8 mouse cellular contexts compared by ENCODE assay signal in the genomic region with DNA sequence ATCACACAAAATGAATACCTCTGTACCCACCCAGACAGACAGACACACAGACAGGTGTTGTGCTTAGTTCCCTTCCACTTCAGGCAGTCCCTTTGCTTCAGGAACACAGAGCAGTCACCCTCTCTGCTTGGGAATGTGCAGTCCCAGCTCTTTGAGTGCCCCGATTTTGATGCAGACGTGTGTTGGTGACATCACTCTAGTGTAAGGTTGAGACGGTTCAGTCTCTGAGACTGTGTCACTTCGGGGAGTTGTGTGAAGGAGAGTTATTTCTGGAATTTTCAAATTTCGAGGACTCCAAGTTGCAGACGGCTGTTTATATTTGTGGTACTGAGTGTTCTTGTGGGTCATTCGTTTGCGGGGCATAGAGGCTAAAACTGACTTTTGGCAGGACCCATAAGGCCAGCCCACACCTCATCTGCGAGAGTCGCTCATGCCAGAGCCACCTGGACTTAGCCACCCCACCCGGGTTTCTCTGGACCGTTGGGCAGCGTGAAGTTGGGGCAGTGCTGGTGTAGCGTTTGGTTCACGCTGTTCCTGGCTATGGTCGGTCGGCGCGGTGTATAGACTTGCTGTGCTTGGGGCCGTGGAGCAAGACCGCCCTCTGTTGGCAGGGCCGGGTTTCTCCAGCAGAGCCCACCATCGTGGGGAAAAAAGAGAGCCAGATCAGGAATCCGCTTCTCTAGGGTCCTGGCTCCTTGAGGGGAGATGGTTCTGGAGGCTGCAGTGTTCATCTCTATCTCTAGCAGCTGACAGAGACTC. TPM values are rescaled to one million over a fixed set of nuclear protein-coding genes. Genes with fewer than 3 reads are reported as not detected.
DNase-seq lines count a peak whose midpoint lies in the region; ATAC-seq and TF ChIP-seq lines count a peak whose summit lies in the region.

No protein-coding gene starts in this region.

- no peaks in the 10 kb centered on the region; the same call in 1 of the 2 replicates for H3K27me3 ChIP-seq in intestine, postnatal 0 days (replicated peaks; ENCODE audit: control insufficient read depth, insufficient read depth, low read length)
- H3K27me3 ChIP-seq in limb, embryonic 12.5 days = peaks cover 18% of the 10 kb centered on the region
- H3K27me3 ChIP-seq in midbrain, embryonic 16.5 days (ENCODE audit: control insufficient read depth, insufficient read depth, low read depth, low read length) = no peaks in the 10 kb centered on the region; the same call in none of the 2 replicates

- H3K36me3 ChIP-seq in intestine, postnatal 0 days (ENCODE audit: control insufficient read depth, insufficient read depth) = no peaks in the 10 kb centered on the region
- H3K36me3 ChIP-seq in limb, embryonic 12.5 days = no peaks in the 10 kb centered on the region
- H3K36me3 ChIP-seq in midbrain, embryonic 16.5 days (ENCODE audit: control insufficient read depth, insufficient read depth, low read length) = no peaks in the 10 kb centered on the region

- peak overlapping the region; percentile 46 for H3K4me2 ChIP-seq in intestine, postnatal 0 days (replicated peaks; ENCODE audit: low read depth)
- peak overlapping the region; percentile 45 for H3K4me2 ChIP-seq in limb, embryonic 12.5 days
- no peak overlapping the region for H3K4me2 ChIP-seq in midbrain, embryonic 16.5 days (ENCODE audit: low read length)

- peak; percentile 70 for DNase-seq in layer of hippocampus, adult 11-12 months (ENCODE audit: low spot score)
- no peak for DNase-seq in layer of hippocampus, adult 9-10 months (ENCODE audit: low spot score)
- peak; percentile 84 for DNase-seq in embryo, embryonic 9.5 days (ENCODE audit: extremely low spot score)
- peak; percentile 96 for DNase-seq in heart, adult 11 months
- DNase-seq in spleen, adult 18-20 months = peak; percentile 56 to 77

- no peak overlapping the region for H3K27ac ChIP-seq in intestine, postnatal 0 days (ENCODE audit: low read depth, low read length)
- no peak overlapping the region for H3K27ac ChIP-seq in limb, embryonic 12.5 days
- H3K27ac ChIP-seq in midbrain, embryonic 16.5 days (ENCODE audit: low read length) = no peak overlapping the region

- no peak overlapping the region for H3K9ac ChIP-seq in intestine, postnatal 0 days (ENCODE audit: low read depth, low read length)
- no peak overlapping the region for H3K9ac ChIP-seq in limb, embryonic 12.5 days (replicated peaks)
- no peak overlapping the region for H3K9ac ChIP-seq in midbrain, embryonic 16.5 days (ENCODE audit: low read depth, low read length)

- H3K4me1 ChIP-seq in intestine, postnatal 0 days (replicated peaks; ENCODE audit: control insufficient read depth, insufficient read depth, low read length) = 0 out of 2 replicates have a peak, but pooled peaks cover 2% of the 10 kb centered on the region
- H3K4me1 ChIP-seq in limb, embryonic 12.5 days (replicated peaks) = no peaks in the 10 kb centered on the region
- H3K4me1 ChIP-seq in midbrain, embryonic 16.5 days (ENCODE audit: control insufficient read depth, insufficient read depth, low read length) = no peaks in the 10 kb centered on the region

- no peaks in the 10 kb centered on the region for H3K9me3 ChIP-seq in intestine, postnatal 0 days (ENCODE audit: control insufficient read depth)
- H3K9me3 ChIP-seq in limb, embryonic 12.5 days = no peaks in the 10 kb centered on the region
- no peaks in the 10 kb centered on the region for H3K9me3 ChIP-seq in midbrain, embryonic 16.5 days (replicated peaks; ENCODE audit: control insufficient read depth, low read length, poor library complexity, severe bottlenecking)

- no peak overlapping the region for H3K4me3 ChIP-seq in intestine, postnatal 0 days (ENCODE audit: low read depth, low read length)
- H3K4me3 ChIP-seq in limb, embryonic 12.5 days (replicated peaks) = peak overlapping the region; percentile 16; the same call in 1 of the 2 replicates
- H3K4me3 ChIP-seq in midbrain, embryonic 16.5 days (ENCODE audit: low read depth, low read length) = no peak overlapping the region

- 15% methylated on average over 24 of the region's 24 CpGs for WGBS in intestine, postnatal 0 days
- 19% methylated on average over 24 of the region's 24 CpGs for WGBS in limb, embryonic 12.5 days
- WGBS in midbrain, embryonic 16.5 days = 25% methylated on average over 24 of the region's 24 CpGs

- ATAC-seq in intestine, postnatal 0 days = peak; percentile 72
- peak; percentile 76; the same call in 1 of the 2 replicates for ATAC-seq in limb, embryonic 12.5 days (ENCODE audit: insufficient number of reproducible peaks, insufficient read depth, low FRiP score, low TSS enrichment, low read depth)
- ATAC-seq in midbrain, embryonic 16.5 days = 0 out of 2 replicates have a peak, but pooled peaks have one; percentile 45

- peak; percentile 99 for TF ChIP-seq CTCF in intestine, postnatal 0 days (IDR thresholded peaks at IDR 0.05; ENCODE audit: low read depth)

RNA-seq across cellular contexts. Expression of a gene that starts 30.6 kb away (rescaled TPM):
- polyA plus RNA-seq in intestine, postnatal 0 days (2015; fragmentation: Nextera tagmentation; extraction: Ambion mirVana) = 27.7 and 28.4 TPM in 2 replicates
- 53.4 and 55.1 TPM in 2 replicates for polyA plus RNA-seq in limb, embryonic 12.5 days (2016; fragmentation: Nextera tagmentation; extraction: Ambion mirVana)
- polyA plus RNA-seq in midbrain, embryonic 16.5 days (2015; fragmentation: Nextera tagmentation; extraction: Ambion mirVana) = 129 and 142 TPM in 2 replicates

RNA-seq across cellular contexts. Expression of a gene that starts 35.0 kb away (rescaled TPM):
- 4.6 TPM in 2 replicates for polyA plus RNA-seq in intestine, postnatal 0 days (2015; fragmentation: Nextera tagmentation; extraction: Ambion mirVana)
- 1.6 and 1.9 TPM in 2 replicates for polyA plus RNA-seq in limb, embryonic 12.5 days (2016; fragmentation: Nextera tagmentation; extraction: Ambion mirVana)
- polyA plus RNA-seq in midbrain, embryonic 16.5 days (2015; fragmentation: Nextera tagmentation; extraction: Ambion mirVana) = 9.2 and 10.0 TPM in 2 replicates

RNA-seq across cellular contexts. Expression of a gene that starts 48.4 kb away (rescaled TPM):
- 52.2 and 55.8 TPM in 2 replicates for polyA plus RNA-seq in intestine, postnatal 0 days (2015; fragmentation: Nextera tagmentation; extraction: Ambion mirVana)
- polyA plus RNA-seq in limb, embryonic 12.5 days (2016; fragmentation: Nextera tagmentation; extraction: Ambion mirVana) = 27.4 and 28.5 TPM in 2 replicates
- polyA plus RNA-seq in midbrain, embryonic 16.5 days (2015; fragmentation: Nextera tagmentation; extraction: Ambion mirVana) = 14.4 and 18.5 TPM in 2 replicates

RNA-seq across cellular contexts. Expression of a gene that starts 54.9 kb away (rescaled TPM):
- 17.1 and 17.5 TPM in 2 replicates for polyA plus RNA-seq in intestine, postnatal 0 days (2015; fragmentation: Nextera tagmentation; extraction: Ambion mirVana)
- 62.4 and 64.0 TPM in 2 replicates for polyA plus RNA-seq in limb, embryonic 12.5 days (2016; fragmentation: Nextera tagmentation; extraction: Ambion mirVana)
- polyA plus RNA-seq in midbrain, embryonic 16.5 days (2015; fragmentation: Nextera tagmentation; extraction: Ambion mirVana) = 47.6 and 48.7 TPM in 2 replicates
